Mouse (Mus musculus) lung, postnatal 0 days (tissue): ENCODE data around the gene Slc6a14.

Source experiments
- CTCF ChIP-seq: IDR thresholded peaks from 2 replicates; pipeline ENCODE4 v1.5.1; 2016; ENCODE audit warnings: antibody characterized with exemption, mild to moderate bottlenecking
- EP300 ChIP-seq: IDR thresholded peaks from 2 replicates; pipeline ENCODE4 v1.6.1; 2016; ENCODE audit warnings: antibody characterized with exemption, mild to moderate bottlenecking, control low read depth

DNA sequence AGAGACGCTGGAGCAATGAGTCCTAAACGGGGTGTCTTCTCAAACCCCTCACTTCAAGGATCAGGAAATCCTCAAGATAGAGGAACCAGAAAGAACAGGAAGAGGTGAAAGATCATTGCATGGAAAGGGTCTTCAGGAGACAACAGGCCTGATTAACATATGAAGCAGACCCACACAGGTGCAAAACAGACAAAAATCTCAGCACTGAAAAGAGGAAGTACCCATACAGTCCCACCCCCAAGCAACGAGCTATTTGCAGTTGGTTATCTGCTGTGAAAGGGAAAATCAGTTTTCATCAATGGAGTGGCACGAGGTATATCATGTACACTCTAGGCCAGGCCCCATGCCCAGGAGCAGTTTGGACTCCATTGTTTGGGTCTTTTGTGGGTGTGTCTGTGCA lies 13.1 kb upstream of the Slc6a14 start:
- no peak for TF ChIP-seq CTCF
- no peak for TF ChIP-seq EP300
